ENCODE assay signal across 30 mouse cellular contexts in the genomic region with DNA sequence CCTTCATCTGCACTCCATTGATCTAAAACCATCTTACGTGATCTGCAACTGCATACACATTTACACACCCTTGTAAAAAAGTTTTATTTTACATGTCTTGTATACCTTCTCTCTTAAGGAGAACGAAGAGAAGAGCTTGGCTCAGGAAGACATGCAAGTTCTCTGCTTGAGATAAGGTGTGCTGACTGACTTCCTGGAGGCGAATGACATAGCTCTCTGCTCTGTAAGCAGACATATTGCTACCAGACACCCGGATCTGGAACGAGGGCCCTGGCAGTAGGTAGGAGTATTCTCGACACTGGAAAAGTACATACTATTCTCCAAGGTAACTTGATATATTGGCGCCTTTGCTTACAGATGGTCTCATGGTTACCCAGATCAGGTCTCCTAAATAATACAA. TPM values are rescaled to one million over a fixed set of nuclear protein-coding genes. Genes with fewer than 3 reads are reported as not detected.
DNase-seq lines count a peak whose midpoint lies in the region; ATAC-seq and TF ChIP-seq lines count a peak whose summit lies in the region.
"Had no signal": no experiment of that assay in that cellular context is flagged by ENCODE, and none has a peak within 500 bp of the region (broad histone marks: within the 10 kb centered on the region; RNA-seq: fewer than 3 reads in every experiment).

No protein-coding gene starts in this region.

- H3K36me3 ChIP-seq in midbrain, embryonic 11.5 days (ENCODE audit: control insufficient read depth, insufficient read depth, low read length) = no peaks in the 10 kb centered on the region
- H3K36me3 ChIP-seq in midbrain, postnatal 0 days (ENCODE audit: insufficient read depth, low read length) = no peaks in the 10 kb centered on the region
- H3K36me3 ChIP-seq: embryonic facial prominence, embryonic 10.5 days; embryonic facial prominence, embryonic 13.5 days; forebrain, embryonic 12.5 days; forebrain, embryonic 15.5 days; G1E; heart, embryonic 13.5 days had no signal

- H3K9ac ChIP-seq in midbrain, embryonic 11.5 days (ENCODE audit: low read length) = no peak overlapping the region
- no peak overlapping the region for H3K9ac ChIP-seq in midbrain, postnatal 0 days (replicated peaks; ENCODE audit: low read length, poor library complexity, severe bottlenecking)
- H3K9ac ChIP-seq: embryonic facial prominence, embryonic 13.5 days; forebrain, embryonic 12.5 days; forebrain, embryonic 15.5 days; heart, embryonic 13.5 days; hindbrain, embryonic 14.5 days had no signal

- intact Hi-C loops in gastrocnemius, adult 2 months (cut with DNase I) = loop anchor here (5.0 kb wide), 1 partner anchor 80 kb away; no protein-coding TSS in a partner anchor

- no peak overlapping the region for H3K4me2 ChIP-seq in midbrain, embryonic 11.5 days
- no peak overlapping the region for H3K4me2 ChIP-seq in midbrain, postnatal 0 days (ENCODE audit: low read depth, low read length, poor library complexity, severe bottlenecking)
- H3K4me2 ChIP-seq: embryonic facial prominence, embryonic 13.5 days; forebrain, embryonic 12.5 days; forebrain, embryonic 15.5 days; heart, embryonic 13.5 days; hindbrain, embryonic 14.5 days had no signal

- TF ChIP-seq CTCF in gastrocnemius, adult 2 months (IDR thresholded peaks at IDR 0.05) = no peak
- TF ChIP-seq CTCF in midbrain, postnatal 0 days (IDR thresholded peaks at IDR 0.05) = no peak

- H3K27ac ChIP-seq in gastrocnemius, adult 2 months = peak overlapping the region; percentile 89
- H3K27ac ChIP-seq in midbrain, embryonic 11.5 days (ENCODE audit: low read depth, low read length) = no peak overlapping the region
- H3K27ac ChIP-seq in midbrain, postnatal 0 days (ENCODE audit: low read depth, low read length) = no peak overlapping the region
- H3K27ac ChIP-seq: embryonic facial prominence, embryonic 10.5 days; embryonic facial prominence, embryonic 13.5 days; forebrain, embryonic 12.5 days; forebrain, embryonic 15.5 days; heart, embryonic 13.5 days; hindbrain, embryonic 14.5 days; hindbrain, postnatal 0 days had no signal

- DNase-seq in gastrocnemius, adult 2 months = peak; percentile 55
- DNase-seq in gastrocnemius, adult 8-10 months (ENCODE audit: low spot score in 2 of 2) = no peak
- peak; percentile 53 for DNase-seq in midbrain, embryonic 11.5 days (ENCODE audit: low spot score, missing footprints)
- DNase-seq in midbrain, postnatal 0 days (ENCODE audit: low spot score) = no peak
- no peak for DNase-seq in lung, postnatal 36 days
- no peak for DNase-seq in spleen, postnatal 4 days (ENCODE audit: low spot score in 2 of 2)
- DNase-seq: adrenal gland, adult 2 months; adrenal gland, postnatal 14 days; B cell, adult 2 months; cerebellum, adult 11 months; cerebellum, adult 2 months; cerebellum, adult 9-11 months; cerebellum, postnatal 25 days; embryo, embryonic 11 days; gastrocnemius, postnatal 25 days; heart, adult 18-20 months; heart, postnatal 14 days; heart, postnatal 4 days had no signal

- WGBS in midbrain, embryonic 11.5 days = 88% methylated on average over 7 of the region's 7 CpGs
- WGBS in midbrain, postnatal 0 days = 93% methylated on average over 7 of the region's 7 CpGs

- no peaks in the 10 kb centered on the region for H3K9me3 ChIP-seq in midbrain, embryonic 11.5 days (ENCODE audit: control insufficient read depth, low read length)
- H3K9me3 ChIP-seq in midbrain, postnatal 0 days (ENCODE audit: low read length) = no peaks in the 10 kb centered on the region
- H3K9me3 ChIP-seq: embryonic facial prominence, embryonic 10.5 days; embryonic facial prominence, embryonic 13.5 days; forebrain, embryonic 12.5 days; forebrain, embryonic 15.5 days; G1E; heart, embryonic 13.5 days had no signal

- no peaks in the 10 kb centered on the region for H3K27me3 ChIP-seq in midbrain, embryonic 11.5 days (ENCODE audit: control insufficient read depth, insufficient read depth, low read length)
- H3K27me3 ChIP-seq in midbrain, postnatal 0 days (ENCODE audit: insufficient read depth, low read length) = no peaks in the 10 kb centered on the region
- H3K27me3 ChIP-seq: CH12.LX; embryonic facial prominence, embryonic 13.5 days; forebrain, embryonic 12.5 days; forebrain, embryonic 15.5 days; heart, embryonic 13.5 days had no signal

- H3K4me1 ChIP-seq in midbrain, embryonic 11.5 days (ENCODE audit: control insufficient read depth, insufficient read depth, low read length) = no peaks in the 10 kb centered on the region
- no peaks in the 10 kb centered on the region; the same call in 1 of the 2 replicates for H3K4me1 ChIP-seq in midbrain, postnatal 0 days (ENCODE audit: insufficient read depth, low read length)
- H3K4me1 ChIP-seq: embryonic facial prominence, embryonic 10.5 days; forebrain, embryonic 12.5 days; forebrain, embryonic 15.5 days had no signal

- no peak overlapping the region for H3K4me3 ChIP-seq in gastrocnemius, adult 2 months
- H3K4me3 ChIP-seq in midbrain, embryonic 11.5 days (ENCODE audit: low read depth, low read length) = no peak overlapping the region
- no peak overlapping the region for H3K4me3 ChIP-seq in midbrain, postnatal 0 days (ENCODE audit: low read depth, low read length)
- H3K4me3 ChIP-seq: embryonic facial prominence, embryonic 10.5 days; embryonic facial prominence, embryonic 13.5 days; erythroblast, embryonic 14.5 days; forebrain, embryonic 12.5 days; forebrain, embryonic 15.5 days; heart, embryonic 13.5 days had no signal

- no peak for ATAC-seq in midbrain, embryonic 11.5 days (ENCODE audit: low FRiP score)
- ATAC-seq in midbrain, postnatal 0 days (ENCODE audit: low FRiP score) = no peak
- 0 out of 2 replicates have a peak, but pooled peaks have one; percentile 31 for ATAC-seq in megakaryocyte-erythroid progenitor cell, adult 5-6 weeks (replicated peaks; ENCODE audit: low FRiP score, low TSS enrichment, poor library complexity, severe bottlenecking)
- ATAC-seq: forebrain, embryonic 15.5 days; hindbrain, postnatal 0 days; inflammation-experienced regulatory T-cells, adult 6 months had no signal

RNA-seq across cellular contexts. Expression of gene Adcy9, which starts 22.7 kb away (rescaled TPM):
- total RNA-seq in gastrocnemius, adult 2 months (2021) = 10 to 100 TPM; 33.2 to 52.2 TPM
- total RNA-seq in gastrocnemius, adult 8-10 months (2022) = 10 to 100 TPM; 39.3 to 50.8 (median 41.4) TPM
- polyA plus RNA-seq in midbrain, embryonic 11.5 days (2014; fragmentation: Nextera tagmentation; extraction: Ambion mirVana) = 1.2 and 1.3 TPM in 2 replicates
- 29.7 and 31.6 TPM in 2 replicates for total RNA-seq in midbrain, postnatal 0 days (2014; rRNA removed)
- polyA plus RNA-seq in midbrain, postnatal 0 days (2015; fragmentation: Nextera tagmentation; extraction: Ambion mirVana) = 4.1 and 4.3 TPM in 2 replicates
- 3.3 and 7.0 TPM in 2 replicates for total RNA-seq in megakaryocyte-erythroid progenitor cell, adult 5-6 weeks (2014; fragmentation: Nextera tagmentation)
- total RNA-seq in megakaryocyte-erythroid progenitor cell, adult 5-6 weeks (2017) = 4.7 and 6.5 TPM in 2 replicates
- polyA plus RNA-seq: erythroblast, embryonic 14.5 days had no signal

Comparison
In these comparisons a context has a peak if more than half of its experiments do, and no peak if none do; other contexts are left out.
1. DNase-seq: peak in gastrocnemius, adult 2 months (single experiment) and midbrain, embryonic 11.5 days (single experiment); none in gastrocnemius, adult 8-10 months (0 of 2), midbrain, postnatal 0 days (single experiment), lung, postnatal 36 days (single experiment) and spleen, postnatal 4 days (0 of 2).